Mouse (Mus musculus): Measurements from ENCODE around the gene Atp9a. TPM values are rescaled to one million over a fixed set of nuclear protein-coding genes. Genes with fewer than 3 reads are reported as not detected.

Atp9a gene
- polyA plus RNA-seq, 1 experiment, result 56.0 TPM

- H3K27ac ChIP-seq (ENCODE audit: insufficient read depth, low read depth, low read length), result no peak overlapping the region
- WGBS, result 92% methylated on average over 10 of the region's 10 CpGs
These were observed 1.7 kb downstream of the Atp9a start for GRCm38 (mm10) chr2:168740496-168740895.

GRCm38 (mm10) chr2:168738854-168739253 is 3.4 kb downstream of the Atp9a start:
- no peak for DNase-seq
- no peak overlapping the region for H3K27ac ChIP-seq (ENCODE audit: insufficient read depth, low read depth, low read length)
- H3K27me3 ChIP-seq (replicated peaks; ENCODE audit: control insufficient read depth, insufficient read depth, low read length), result no peaks in the 10 kb centered on the region
- no peak overlapping the region for H3K4me3 ChIP-seq (ENCODE audit: insufficient read depth, low read depth, low read length)
- WGBS, result 100% methylated on average over 1 of the region's 1 CpGs
- H3K4me1 ChIP-seq (ENCODE audit: control insufficient read depth, insufficient read depth, low read length), result peaks cover 5% of the 10 kb centered on the region; the same call in 1 of the 2 replicates
- no peaks in the 10 kb centered on the region for H3K36me3 ChIP-seq (ENCODE audit: control insufficient read depth, insufficient read depth, low read length)
- TF ChIP-seq POLR2A (IDR thresholded peaks at IDR 0.05; ENCODE audit: low read depth, low read length) (no peak), CTCF (conservative IDR thresholded peaks at IDR 0.05; ENCODE audit: insufficient read depth, insufficient read length, low read depth, low read length) (no peak)

More at GRCm38 (mm10) chr2:168740496-168740895, 1.7 kb downstream of the Atp9a start:
- H3K27me3 ChIP-seq (replicated peaks; ENCODE audit: control insufficient read depth, insufficient read depth, low read length), result no peaks in the 10 kb centered on the region
- no peak overlapping the region for H3K4me3 ChIP-seq (ENCODE audit: insufficient read depth, low read depth, low read length)
- no peak for DNase-seq
- no peaks in the 10 kb centered on the region for H3K36me3 ChIP-seq (ENCODE audit: control insufficient read depth, insufficient read depth, low read length)
- peaks cover 3% of the 10 kb centered on the region; the same call in 1 of the 2 replicates for H3K4me1 ChIP-seq (ENCODE audit: control insufficient read depth, insufficient read depth, low read length)
- TF ChIP-seq POLR2A (IDR thresholded peaks at IDR 0.05; ENCODE audit: low read depth, low read length), result no peak
- TF ChIP-seq CTCF (conservative IDR thresholded peaks at IDR 0.05; ENCODE audit: insufficient read depth, insufficient read length, low read depth, low read length), result no peak

GRCm38 (mm10) chr2:168737878-168738277 is 4.3 kb downstream of the Atp9a start:
- Histone ChIP-seq H3K36me3 (ENCODE audit: control insufficient read depth, insufficient read depth, low read length) (no peaks in the 10 kb centered on the region), H3K27ac (ENCODE audit: insufficient read depth, low read depth, low read length) (no peak overlapping the region), H3K4me3 (ENCODE audit: insufficient read depth, low read depth, low read length) (no peak overlapping the region), H3K27me3 (replicated peaks; ENCODE audit: control insufficient read depth, insufficient read depth, low read length) (no peaks in the 10 kb centered on the region), H3K4me1 (ENCODE audit: control insufficient read depth, insufficient read depth, low read length) (peaks cover 5% of the 10 kb centered on the region; the same call in 1 of the 2 replicates)
- WGBS, result 37% methylated on average over 10 of the region's 10 CpGs
- peak; percentile 90 for DNase-seq
- TF ChIP-seq CTCF (conservative IDR thresholded peaks at IDR 0.05; ENCODE audit: insufficient read depth, insufficient read length, low read depth, low read length), result no peak

GRCm38 (mm10) chr2:168734023-168734422 is 8.2 kb downstream of the Atp9a start:
- H3K27me3 ChIP-seq (replicated peaks; ENCODE audit: control insufficient read depth, insufficient read depth, low read length), result no peaks in the 10 kb centered on the region
- WGBS, result 35% methylated on average over 11 of the region's 11 CpGs

GRCm38 (mm10) chr2:168731258-168731657 is 11.0 kb downstream of the Atp9a start:
- WGBS, result 88% methylated on average over 8 of the region's 8 CpGs
- Histone ChIP-seq H3K4me3 (ENCODE audit: insufficient read depth, low read depth, low read length) (no peak overlapping the region), H3K27me3 (replicated peaks; ENCODE audit: control insufficient read depth, insufficient read depth, low read length) (no peaks in the 10 kb centered on the region), H3K36me3 (ENCODE audit: control insufficient read depth, insufficient read depth, low read length) (no peaks in the 10 kb centered on the region), H3K27ac (ENCODE audit: insufficient read depth, low read depth, low read length) (no peak overlapping the region), H3K4me1 (ENCODE audit: control insufficient read depth, insufficient read depth, low read length) (peaks cover 3% of the 10 kb centered on the region; the same call in 1 of the 2 replicates)
- no peak for TF ChIP-seq CTCF (conservative IDR thresholded peaks at IDR 0.05; ENCODE audit: insufficient read depth, insufficient read length, low read depth, low read length)
- no peak for TF ChIP-seq POLR2A (IDR thresholded peaks at IDR 0.05; ENCODE audit: low read depth, low read length)
- DNase-seq, result no peak

More at GRCm38 (mm10) chr2:168734023-168734422, 8.2 kb downstream of the Atp9a start:
- H3K36me3 ChIP-seq (ENCODE audit: control insufficient read depth, insufficient read depth, low read length), result no peaks in the 10 kb centered on the region
- H3K27ac ChIP-seq (ENCODE audit: insufficient read depth, low read depth, low read length), result no peak overlapping the region
- peak; percentile 84 for DNase-seq
- H3K4me1 ChIP-seq (ENCODE audit: control insufficient read depth, insufficient read depth, low read length), result peaks cover 5% of the 10 kb centered on the region; the same call in 1 of the 2 replicates
- no peak overlapping the region for H3K4me3 ChIP-seq (ENCODE audit: insufficient read depth, low read depth, low read length)
- no peak for TF ChIP-seq CTCF (conservative IDR thresholded peaks at IDR 0.05; ENCODE audit: insufficient read depth, insufficient read length, low read depth, low read length)
- no peak for TF ChIP-seq POLR2A (IDR thresholded peaks at IDR 0.05; ENCODE audit: low read depth, low read length)

GRCm38 (mm10) chr2:168729736-168730135 is 12.5 kb downstream of the Atp9a start:
- H3K36me3 ChIP-seq (ENCODE audit: control insufficient read depth, insufficient read depth, low read length), result no peaks in the 10 kb centered on the region
- no peak; the same call in 1 of the 2 replicates for TF ChIP-seq CTCF (conservative IDR thresholded peaks at IDR 0.05; ENCODE audit: insufficient read depth, insufficient read length, low read depth, low read length)
- TF ChIP-seq POLR2A (IDR thresholded peaks at IDR 0.05; ENCODE audit: low read depth, low read length), result no peak
- no peak overlapping the region for H3K4me3 ChIP-seq (ENCODE audit: insufficient read depth, low read depth, low read length)
- H3K27me3 ChIP-seq (replicated peaks; ENCODE audit: control insufficient read depth, insufficient read depth, low read length), result no peaks in the 10 kb centered on the region
- WGBS, result 86% methylated on average over 12 of the region's 12 CpGs
- H3K4me1 ChIP-seq (ENCODE audit: control insufficient read depth, insufficient read depth, low read length), result peaks cover 3% of the 10 kb centered on the region; the same call in 1 of the 2 replicates
- DNase-seq, result peak; percentile 43
- no peak overlapping the region for H3K27ac ChIP-seq (ENCODE audit: insufficient read depth, low read depth, low read length)

GRCm38 (mm10) chr2:168728045-168728444 is 14.2 kb downstream of the Atp9a start:
- TF ChIP-seq POLR2A (IDR thresholded peaks at IDR 0.05; ENCODE audit: low read depth, low read length), result no peak
- no peak for TF ChIP-seq CTCF (conservative IDR thresholded peaks at IDR 0.05; ENCODE audit: insufficient read depth, insufficient read length, low read depth, low read length)
- Histone ChIP-seq H3K4me1 (ENCODE audit: control insufficient read depth, insufficient read depth, low read length) (no peaks in the 10 kb centered on the region; the same call in 1 of the 2 replicates), H3K36me3 (ENCODE audit: control insufficient read depth, insufficient read depth, low read length) (no peaks in the 10 kb centered on the region), H3K27me3 (replicated peaks; ENCODE audit: control insufficient read depth, insufficient read depth, low read length) (no peaks in the 10 kb centered on the region), H3K27ac (ENCODE audit: insufficient read depth, low read depth, low read length) (no peak overlapping the region), H3K4me3 (ENCODE audit: insufficient read depth, low read depth, low read length) (no peak overlapping the region)
- WGBS, result 69% methylated on average over 12 of the region's 12 CpGs
- DNase-seq, result no peak
